Mouse (Mus musculus) ovary, postnatal 36 days (tissue): ENCODE measurements around the gene Gtdc1.

Experiments used
- DNase-seq: peaks from one replicate; pipeline ENCODE4 v3.0.0; 2022; ENCODE audit warnings: low spot score, mixed read lengths

Gtdc1 gene

GRCm38 (mm10) chr2:44526110-44527032, 401.1 kb downstream of the Gtdc1 start:
- no peak for DNase-seq

GRCm38 (mm10) chr2:44525187-44525919, 402.1 kb downstream of the Gtdc1 start:
- no peak for DNase-seq

GRCm38 (mm10) chr2:44519236-44519635, 408.2 kb downstream of the Gtdc1 start:
- DNase-seq: no peak

- DNase-seq: no peak
Observed at GRCm38 (mm10) chr2:44518085-44518484, 409.4 kb downstream of the Gtdc1 start.
